ENCODE assay signal across 14 mouse cellular contexts in genomic region chr6:115013574-115013973, GRCm38 (mm10).
"Had no signal": no experiment of that assay in that cellular context is flagged by ENCODE, and none has a peak within 500 bp of the region (broad histone marks: within the 10 kb centered on the region; RNA-seq: fewer than 3 reads in every experiment).

No protein-coding gene starts in this region.

- H3K27me3 ChIP-seq: liver, embryonic 12.5 days; lung, embryonic 15.5 days; megakaryocyte, embryonic 14.5 days; midbrain, embryonic 15.5 days; neural tube, embryonic 12.5 days; stomach, embryonic 15.5 days had no signal

- H3K4me2 ChIP-seq: liver, embryonic 12.5 days; lung, embryonic 15.5 days; midbrain, embryonic 11.5 days; midbrain, embryonic 15.5 days; neural tube, embryonic 12.5 days; stomach, embryonic 15.5 days had no signal

- H3K4me3 ChIP-seq: left cerebral cortex, adult 2 months; limb, embryonic 10.5 days; liver, embryonic 12.5 days; lung, embryonic 15.5 days; megakaryocyte, embryonic 14.5 days; midbrain, embryonic 15.5 days; neural tube, embryonic 12.5 days; stomach, embryonic 15.5 days had no signal

- H3K4me1 ChIP-seq: liver, embryonic 12.5 days; lung, embryonic 15.5 days; midbrain, embryonic 15.5 days; neural tube, embryonic 12.5 days; stomach, embryonic 15.5 days had no signal

- H3K9me3 ChIP-seq: limb, embryonic 10.5 days; liver, embryonic 12.5 days; lung, embryonic 15.5 days; megakaryocyte, embryonic 14.5 days; midbrain, embryonic 15.5 days; neural tube, embryonic 12.5 days; stomach, embryonic 15.5 days had no signal

- H3K9ac ChIP-seq: liver, embryonic 12.5 days; lung, embryonic 15.5 days; midbrain, embryonic 15.5 days; neural tube, embryonic 12.5 days; stomach, embryonic 15.5 days had no signal

- H3K27ac ChIP-seq: hindbrain, postnatal 0 days; left cerebral cortex, adult 2 months; limb, embryonic 10.5 days; liver, embryonic 12.5 days; lung, embryonic 15.5 days; macrophage; midbrain, embryonic 15.5 days; neural tube, embryonic 12.5 days; stomach, embryonic 15.5 days had no signal

- DNase-seq: lung, postnatal 14 days; spleen, adult 18-20 months; thymus, postnatal 4 days had no signal

- ATAC-seq: hindbrain, postnatal 0 days; liver, embryonic 12.5 days; midbrain, embryonic 15.5 days had no signal
